ENCODE assay signal across 26 mouse cellular contexts in genomic region chr11:73044229-73044755, GRCm38 (mm10). TPM values are rescaled to one million over a fixed set of nuclear protein-coding genes. Genes with fewer than 3 reads are reported as not detected.
DNase-seq lines count a peak whose midpoint lies in the region; ATAC-seq and TF ChIP-seq lines count a peak whose summit lies in the region.
"Had no signal": no experiment of that assay in that cellular context is flagged by ENCODE, and none has a peak within 500 bp of the region (broad histone marks: within the 10 kb centered on the region; RNA-seq: fewer than 3 reads in every experiment).

No protein-coding gene starts in this region.

- no peak overlapping the region for H3K4me3 ChIP-seq in kidney, postnatal 0 days (replicated peaks; ENCODE audit: low read depth, low read length)
- no peak overlapping the region for H3K4me3 ChIP-seq in kidney, adult 2 months (ENCODE audit: insufficient read depth, low read depth, low read length)
- H3K4me3 ChIP-seq in C2C12 (ENCODE audit: insufficient read depth, poor library complexity, severe bottlenecking) (no peak overlapping the region), CH12.LX (replicated peaks in 1 of 3; ENCODE audit: low read depth in 2 of 3, low read length in 2 of 3, poor library complexity in 1 of 3) (no peak overlapping the region)
- H3K4me3 ChIP-seq: embryonic facial prominence, embryonic 13.5 days; erythroblast, embryonic 14.5 days; left cerebral cortex, adult 2 months; midbrain, embryonic 12.5 days; neural tube, embryonic 12.5 days; stomach, embryonic 15.5 days had no signal

- no peak for TF ChIP-seq CTCF in kidney, postnatal 0 days (IDR thresholded peaks at IDR 0.05; ENCODE audit: low read depth)
- no peak for TF ChIP-seq CTCF in kidney, adult 2 months (conservative IDR thresholded peaks at IDR 0.05; ENCODE audit: insufficient read depth, insufficient read length, low read depth, low read length)
- no peak for TF ChIP-seq CTCF in C2C12 (IDR thresholded peaks at IDR 0.05; ENCODE audit: control insufficient read depth, insufficient read depth, insufficient read length)
- TF ChIP-seq CTCF in CH12.LX (conservative IDR thresholded peaks at IDR 0.05 in 1 of 2, IDR thresholded peaks at IDR 0.05 in 1 of 2; ENCODE audit: low read depth in 2 of 2, low read length in 2 of 2) = no peak

- no peak for TF ChIP-seq EP300 in CH12.LX (IDR thresholded peaks at IDR 0.05; ENCODE audit: low read length)

- H3K79me3 ChIP-seq in C2C12 (ENCODE audit: low read depth) = peaks cover 7% of the 10 kb centered on the region

- in situ Hi-C loops in CH12.LX (cut with MboI; ENCODE audit: low pct_ligation_motif_present, low pct_unique_long_range_greater_than_20kb, low sequenced_read_pairs) = no loop called here

- H3K79me2 ChIP-seq in C2C12 (ENCODE audit: control insufficient read depth, insufficient read depth) (peaks cover 16% of the 10 kb centered on the region), CH12.LX (replicated peaks; ENCODE audit: control insufficient read depth, extremely low read depth, insufficient read depth, poor library complexity, severe bottlenecking) (peaks cover 11% of the 10 kb centered on the region)

- no peak for TF ChIP-seq POLR2A in kidney, adult 2 months (IDR thresholded peaks at IDR 0.05; ENCODE audit: low read depth, low read length)
- TF ChIP-seq POLR2A in CH12.LX (IDR thresholded peaks at IDR 0.05; ENCODE audit: low read depth, low read length) = no peak

- no peak overlapping the region for H3ac ChIP-seq in C2C12 (ENCODE audit: control insufficient read depth, insufficient read length, low read depth)

- TF ChIP-seq RAD21 in CH12.LX (IDR thresholded peaks at IDR 0.05; ENCODE audit: low read depth, low read length) = no peak

- dilution Hi-C loops in CH12.LX (cut with MboI; ENCODE audit: extremely low pct_ligation_motif_present, extremely low pct_unique_long_range_greater_than_20kb, low sequenced_read_pairs) = no loop called here

- WGBS in kidney, postnatal 0 days = 24% methylated on average over 6 of the region's 6 CpGs
- WGBS in kidney, adult 2 months = 31% methylated on average over 6 of the region's 6 CpGs

- H3K9me3 ChIP-seq in kidney, postnatal 0 days (replicated peaks; ENCODE audit: low read length) = no peaks in the 10 kb centered on the region
- no peaks in the 10 kb centered on the region for H3K9me3 ChIP-seq in CH12.LX (replicated peaks; ENCODE audit: low read length)
- H3K9me3 ChIP-seq: embryonic facial prominence, embryonic 13.5 days; midbrain, embryonic 12.5 days; neural tube, embryonic 12.5 days; stomach, embryonic 15.5 days had no signal

- DNase-seq in kidney, postnatal 0 days (ENCODE audit: low spot score) = peak; percentile 34
- DNase-seq in kidney, adult 2 months = no peak
- no peak for DNase-seq in CH12.LX (ENCODE audit: extremely low read depth)
- peak; percentile 43 for DNase-seq in lung, postnatal 36 days
- DNase-seq in gastrocnemius, postnatal 25 days = no peak
- DNase-seq: adrenal gland, adult 2 months; cerebellum, adult 18-20 months; cerebellum, postnatal 25 days; embryo, embryonic 11 days; gastrocnemius, postnatal 10 days; heart, adult 11 months; heart, postnatal 10 days; right cerebral cortex, postnatal 4 days; thymus, adult 18-20 months; thymus, postnatal 36 days had no signal

- no peak overlapping the region for H3K4me2 ChIP-seq in kidney, postnatal 0 days (ENCODE audit: low read length)
- no peak overlapping the region for H3K4me2 ChIP-seq in CH12.LX (ENCODE audit: insufficient read depth, low read depth, poor library complexity, severe bottlenecking)
- H3K4me2 ChIP-seq: embryonic facial prominence, embryonic 13.5 days; heart, embryonic 11.5 days; midbrain, embryonic 12.5 days; neural tube, embryonic 12.5 days; stomach, embryonic 15.5 days had no signal

- no peaks in the 10 kb centered on the region for H3K36me3 ChIP-seq in kidney, postnatal 0 days (ENCODE audit: insufficient read depth, low read length)
- no peaks in the 10 kb centered on the region for H3K36me3 ChIP-seq in kidney, adult 2 months (ENCODE audit: control insufficient read depth, insufficient read depth, low read length)
- H3K36me3 ChIP-seq in C2C12 (ENCODE audit: control insufficient read depth, insufficient read depth) (peaks cover under 1% of the 10 kb centered on the region), CH12.LX (replicated peaks in 1 of 2; ENCODE audit: control insufficient read depth in 1 of 2, insufficient read depth in 1 of 2, low read length in 1 of 2) (peaks cover 7 to 18% of the 10 kb centered on the region in 2 experiments)
- H3K36me3 ChIP-seq: midbrain, embryonic 12.5 days; neural tube, embryonic 12.5 days; stomach, embryonic 15.5 days had no signal

- no peak overlapping the region for H3K27ac ChIP-seq in kidney, postnatal 0 days
- no peak overlapping the region for H3K27ac ChIP-seq in kidney, adult 2 months (ENCODE audit: insufficient read depth, low read depth, low read length)
- no peak overlapping the region for H3K27ac ChIP-seq in CH12.LX (ENCODE audit: insufficient read depth, low read depth)
- H3K27ac ChIP-seq: embryonic facial prominence, embryonic 13.5 days; left cerebral cortex, adult 2 months; midbrain, embryonic 12.5 days; neural tube, embryonic 12.5 days; stomach, embryonic 15.5 days had no signal

- H3K27me3 ChIP-seq in kidney, postnatal 0 days (ENCODE audit: insufficient read depth, low read length) = no peaks in the 10 kb centered on the region
- H3K27me3 ChIP-seq in kidney, adult 2 months (replicated peaks; ENCODE audit: control insufficient read depth, insufficient read depth, low read length) = no peaks in the 10 kb centered on the region
- no peaks in the 10 kb centered on the region for H3K27me3 ChIP-seq in C2C12 (ENCODE audit: control insufficient read depth, insufficient read depth, insufficient read length)
- no peaks in the 10 kb centered on the region for H3K27me3 ChIP-seq in CH12.LX (replicated peaks)
- H3K27me3 ChIP-seq: embryonic facial prominence, embryonic 13.5 days; midbrain, embryonic 12.5 days; neural tube, embryonic 12.5 days; stomach, embryonic 15.5 days had no signal

- no peak for ATAC-seq in kidney, postnatal 0 days (replicated peaks; ENCODE audit: low FRiP score, low read depth)
- ATAC-seq in activated CD4-positive, CD25-positive, alpha-beta regulatory T cell, adult 4 months = no peak
- ATAC-seq: forebrain, embryonic 14.5 days; intestine, postnatal 0 days had no signal

- no peak overlapping the region for H3K9ac ChIP-seq in kidney, postnatal 0 days (ENCODE audit: low read depth, low read length)
- no peak overlapping the region for H3K9ac ChIP-seq in CH12.LX (ENCODE audit: insufficient read depth, low read depth)
- H3K9ac ChIP-seq: embryonic facial prominence, embryonic 13.5 days; midbrain, embryonic 12.5 days; neural tube, embryonic 12.5 days; stomach, embryonic 15.5 days had no signal

- H3K4me1 ChIP-seq in kidney, postnatal 0 days (replicated peaks; ENCODE audit: insufficient read depth, low read length) = peaks cover 13% of the 10 kb centered on the region; the same call in 1 of the 2 replicates
- H3K4me1 ChIP-seq in kidney, adult 2 months (ENCODE audit: control insufficient read depth, insufficient read depth, low read length) = peaks cover 7% of the 10 kb centered on the region; the same call in 1 of the 2 replicates
- peaks cover 11 to 33% of the 10 kb centered on the region in 2 experiments for H3K4me1 ChIP-seq in CH12.LX (ENCODE audit: control insufficient read depth in 1 of 2, insufficient read depth in 2 of 2)

TF ChIP-seq in C2C12, 6 proteins besides CTCF, POLR2A, EP300 and RAD21 (continues in another document):
- TF ChIP-seq USF1 (IDR thresholded peaks at IDR 0.05; ENCODE audit: low read depth) = peak; percentile 76

TF ChIP-seq in CH12.LX, 34 proteins besides CTCF, POLR2A, EP300 and RAD21 (continues in another document):
- TF ChIP-seq JUND (conservative IDR thresholded peaks at IDR 0.05; ENCODE audit: low read depth, low read length) = no peak
- peak; percentile 30; the same call in 1 of the 2 replicates for TF ChIP-seq USF1 (IDR thresholded peaks at IDR 0.05; ENCODE audit: low read depth, low read length)

RNA-seq across cellular contexts. Expression of gene Ncbp3, which starts 3.3 kb away (rescaled TPM):
- polyA plus RNA-seq in kidney, postnatal 0 days (2015; fragmentation: Nextera tagmentation; extraction: Ambion mirVana) = 6.2 and 6.6 TPM in 2 replicates
- 2.2 and 2.9 TPM in 2 replicates for polyA plus RNA-seq in kidney, adult 2 months (2012; rRNA removed)
- polyA plus RNA-seq in C2C12 (2012; fragmentation: generic; extraction: Trizol) (3.6 TPM), CH12.LX (2012; ENCODE audit: insufficient read length, low read depth) (13.9 and 15.0 TPM in 2 replicates)
- total RNA-seq in CH12.LX (2012; rRNA removed) (12.1 and 13.0 TPM in 2 replicates), CH12.LX (2014; rRNA removed) (11.9 and 12.1 TPM in 2 replicates)
- polyA plus RNA-seq in activated CD4-positive, CD25-positive, alpha-beta regulatory T cell, adult 4 months (2017; shearing (Covaris generic)) = 10 to 100 TPM; 14.3 to 16.8 TPM
- 1 to 10 TPM; 2.8 to 3.1 TPM for total RNA-seq in gastrocnemius, postnatal 25 days (2021)

RNA-seq across cellular contexts. Expression of gene Camkk1, which starts 25.5 kb away (rescaled TPM):
- polyA plus RNA-seq in kidney, postnatal 0 days (2015; fragmentation: Nextera tagmentation; extraction: Ambion mirVana) = 4.3 and 5.4 TPM in 2 replicates
- 1.0 and 1.1 TPM in 2 replicates for polyA plus RNA-seq in kidney, adult 2 months (2012; rRNA removed)
- polyA plus RNA-seq in C2C12 (2012; fragmentation: generic; extraction: Trizol) (7.7 TPM), CH12.LX (2012; ENCODE audit: insufficient read length, low read depth) (5.0 and 5.4 TPM in 2 replicates)
- total RNA-seq in CH12.LX (2012; rRNA removed) (8.2 and 9.1 TPM in 2 replicates), CH12.LX (2014; rRNA removed) (5.1 and 6.8 TPM in 2 replicates)
- 1 to 10 TPM; 2.4 to 2.6 TPM for polyA plus RNA-seq in activated CD4-positive, CD25-positive, alpha-beta regulatory T cell, adult 4 months (2017; shearing (Covaris generic))
- total RNA-seq in gastrocnemius, postnatal 25 days (2021) = 1 to 10 TPM in 1 of 2 experiments, under 1 TPM in 1; 1.00 to 1.2 TPM

RNA-seq across cellular contexts. Expression of gene P2rx1, which starts 45.4 kb away (rescaled TPM):
- 2.4 and 2.6 TPM in 2 replicates for polyA plus RNA-seq in kidney, postnatal 0 days (2015; fragmentation: Nextera tagmentation; extraction: Ambion mirVana)
- 4.8 and 6.3 TPM in 2 replicates for polyA plus RNA-seq in kidney, adult 2 months (2012; rRNA removed)
- polyA plus RNA-seq in C2C12 (2012; fragmentation: generic; extraction: Trizol) (0.05 TPM), CH12.LX (2012; ENCODE audit: insufficient read length, low read depth) (22.8 and 23.3 TPM in 2 replicates)
- total RNA-seq in CH12.LX (2012; rRNA removed) (12.3 and 21.5 TPM in 2 replicates), CH12.LX (2014; rRNA removed) (15.9 and 18.9 TPM in 2 replicates)
- polyA plus RNA-seq in activated CD4-positive, CD25-positive, alpha-beta regulatory T cell, adult 4 months (2017; shearing (Covaris generic)) = under 1 TPM in 1 of 2 experiments, not detected in 1; 0.42 TPM
- 1 to 10 TPM in 1 of 2 experiments, under 1 TPM in 1; 0.31 to 1.6 TPM for total RNA-seq in gastrocnemius, postnatal 25 days (2021)

RNA-seq across cellular contexts. Expression of gene Itgae, which starts 46.1 kb away (rescaled TPM):
- polyA plus RNA-seq in kidney, postnatal 0 days (2015; fragmentation: Nextera tagmentation; extraction: Ambion mirVana) = 0.14 and 0.22 TPM in 2 replicates
- 0.60 and 1.0 TPM in 2 replicates for polyA plus RNA-seq in kidney, adult 2 months (2012; rRNA removed)
- polyA plus RNA-seq in C2C12 (2012; fragmentation: generic; extraction: Trizol) = 0.05 TPM
- total RNA-seq in CH12.LX (2012; rRNA removed) = 0.21 TPM in 2 replicates
- total RNA-seq in CH12.LX (2014; rRNA removed) = 0.17 and 0.27 TPM in 2 replicates
- 0.26 and 0.37 TPM in 2 replicates for polyA plus RNA-seq in CH12.LX (2012; ENCODE audit: insufficient read length, low read depth)
- 100 to 1,000 TPM in 1 of 2 experiments, 10 to 100 TPM in 1; 94.7 to 118 TPM for polyA plus RNA-seq in activated CD4-positive, CD25-positive, alpha-beta regulatory T cell, adult 4 months (2017; shearing (Covaris generic))
- under 1 TPM; 0.11 to 0.15 TPM for total RNA-seq in gastrocnemius, postnatal 25 days (2021)
- total RNA-seq: left cerebral cortex, adult 2 months had no signal
- polyA plus RNA-seq: erythroblast, embryonic 14.5 days had no signal

Comparison
In these comparisons a context has a peak if more than half of its experiments do, and no peak if none do; other contexts are left out.
1. DNase-seq: peak in kidney, postnatal 0 days (single experiment) and lung, postnatal 36 days (single experiment); none in kidney, adult 2 months (single experiment), CH12.LX (single experiment) and gastrocnemius, postnatal 25 days (single experiment).